Mouse (Mus musculus): ENCODE results near the gene Klhdc1.

GRCm38 (mm10) chr12:69280915-69281314 lies 39.9 kb downstream of the Klhdc1 start:
- no peak for TF ChIP-seq POLR2A (IDR thresholded peaks at IDR 0.05; ENCODE audit: borderline replicate concordance, extremely low read depth, insufficient read depth, insufficient read length, poor library complexity, severe bottlenecking)
- no peak for TF ChIP-seq CTCF (IDR thresholded peaks at IDR 0.05; ENCODE audit: borderline replicate concordance, extremely low read depth, insufficient read depth, insufficient read length)
